Mouse (Mus musculus) heart, adult 2 months (tissue): Measurements from ENCODE around the gene Gm28053. TPM values are rescaled to one million over a fixed set of nuclear protein-coding genes. Genes with fewer than 3 reads are reported as not detected.
A peak's percentile ranks its signal among the peaks of the same experiment; 100 is the strongest.

ENCODE experiments used
- DNase-seq, 2 experiments: peaks; one replicate each; pipeline ENCODE4 v3.0.0; 2021
- H3K27ac ChIP-seq: fragments of 200-600 bp; 2 replicates; pipeline ENCODE4 v1.8.1; 2022
- H3K27me3 ChIP-seq: fragments of 200-500 bp; 2 replicates; pipeline ENCODE4 v1.6.1; 2012; ENCODE audit warnings: mild to moderate bottlenecking, low read length, inconsistent platforms, mixed read lengths; ENCODE audit not compliant: control insufficient read depth, insufficient read depth
- H3K36me3 ChIP-seq: fragments of 200-500 bp; 2 replicates; pipeline ENCODE4 v1.6.1; 2012; ENCODE audit warnings: low read length, inconsistent platforms; ENCODE audit not compliant: control insufficient read depth, insufficient read depth
- H3K4me1 ChIP-seq: fragments of 200-500 bp; 2 replicates; pipeline ENCODE4 v1.6.1; 2011; ENCODE audit warnings: low read length; ENCODE audit not compliant: control insufficient read depth, insufficient read depth
- H3K4me3 ChIP-seq: fragments of 200-600 bp; 2 replicates; pipeline ENCODE4 v1.8.1; 2022
- H3K79me2 ChIP-seq: fragments of 200-500 bp; replicated peaks from 2 replicates; pipeline ENCODE4 v1.6.1; 2012; ENCODE audit warnings: mild to moderate bottlenecking, inconsistent platforms, low read length, moderate library complexity, mixed read lengths; ENCODE audit not compliant: control insufficient read depth, insufficient read depth
- H3K9ac ChIP-seq: fragments of 200-500 bp; 2 replicates; pipeline ENCODE4 v1.6.1; 2012; ENCODE audit warnings: low read depth, mild to moderate bottlenecking, control low read depth, inconsistent platforms, low read length, mixed read lengths
- CTCF ChIP-seq: fragments of 200-600 bp; IDR thresholded peaks from 2 replicates; pipeline ENCODE4 v1.8.1; 2022; ENCODE audit warnings: antibody characterized with exemption, mild to moderate bottlenecking, moderate library complexity
- EP300 ChIP-seq: fragments of 200-500 bp; IDR thresholded peaks from 2 replicates; pipeline ENCODE4 v1.6.1; 2011; ENCODE audit warnings: low read depth, low read length, control low read depth; ENCODE audit not compliant: insufficient read depth
- POLR2A ChIP-seq: fragments of 200-500 bp; IDR thresholded peaks from 2 replicates; pipeline ENCODE4 v1.6.1; 2011; ENCODE audit warnings: mild to moderate bottlenecking, low read depth, low read length, control low read depth; ENCODE audit not compliant: insufficient read depth
- WGBS: fragments of 180-500 bp; shearing (Covaris S2); methylation state at CpG from one replicate; pipeline ENCODE4 v1.1.7; 2018; 5-methylcytosine and 5-hydroxymethylcytosine counted together
- intact Hi-C: fragments of 180-260 bp; cut with DNase I; formaldehyde crosslinking; loops from one replicate; pipeline ENCODE4 v1.15.1; 2025
- long read RNA-seq: library from polyadenylated mRNA; stranded (forward); transcript quantifications from one replicate; pipeline ENCODE4 v2.0.0, GENCODE M21; 2021
- polyA plus RNA-seq: library from polyadenylated mRNA; depleted of rRNA; stranded (reverse); fragments of >200 nt; gene quantifications from 2 replicates; pipeline ENCODE4 v1.2.3, GENCODE M21; 2012; rRNA removed
- total RNA-seq, 2 experiments: library from RNA; stranded (reverse); gene quantifications; 2 replicates each; pipeline ENCODE4 v1.2.3; 2021

Gm28053 gene
- total RNA-seq (1 to 10 TPM; 3.4 to 5.6 TPM), polyA plus RNA-seq (not detected in 2 replicates)
- long read RNA-seq = 0 reads

GRCm38 (mm10) chr6:48718455-48718854 lies at the start of gene Gm28053, which contains the start of gene Gimap7:
Gene Gm28053 (plus strand): TSS chr6:48718607.
Gene Gimap7 (plus strand): TSS chr6:48718621.
- TF ChIP-seq EP300 (no peak), CTCF (no peak), POLR2A (no peak)
- WGBS = 64% methylated on average over 2 of the region's 2 CpGs
- Histone ChIP-seq H3K79me2 (no peaks in the 10 kb centered on the region), H3K36me3 (no peaks in the 10 kb centered on the region), H3K4me1 (no peaks in the 10 kb centered on the region), H3K4me3 (no peak within 1 kb of the TSS), H3K27me3 (no peaks in the 10 kb centered on the region), H3K9ac (no peak within 1 kb of the TSS), H3K27ac (no peak within 1 kb of the TSS)
- no peak for DNase-seq
- intact Hi-C loops = no loop called here

- H3K79me2 ChIP-seq = no peaks in the 10 kb centered on the region
- no peak overlapping the region for H3K27ac ChIP-seq
- H3K36me3 ChIP-seq = no peaks in the 10 kb centered on the region
- H3K4me3 ChIP-seq = no peak overlapping the region
- no peaks in the 10 kb centered on the region for H3K4me1 ChIP-seq
- no peak for TF ChIP-seq CTCF
- no peak for TF ChIP-seq POLR2A
- TF ChIP-seq EP300 = no peak
- no peak overlapping the region for H3K9ac ChIP-seq
- WGBS = 52% methylated on average over 2 of the region's 2 CpGs
- no peak for DNase-seq
- intact Hi-C loops = no loop called here
- no peaks in the 10 kb centered on the region for H3K27me3 ChIP-seq
Measured at GRCm38 (mm10) chr6:48669446-48669969, 48.9 kb upstream of the Gm28053 start.

GRCm38 (mm10) chr6:48674291-48675058 lies 43.9 kb upstream of the Gm28053 start:
- intact Hi-C loops = no loop called here
- Histone ChIP-seq H3K36me3 (no peaks in the 10 kb centered on the region), H3K4me1 (no peaks in the 10 kb centered on the region; the same call in 1 of the 2 replicates), H3K4me3 (no peak overlapping the region), H3K27ac (no peak overlapping the region), H3K9ac (no peak overlapping the region), H3K79me2 (no peaks in the 10 kb centered on the region), H3K27me3 (no peaks in the 10 kb centered on the region)
- TF ChIP-seq EP300 = no peak
- no peak for TF ChIP-seq POLR2A
- no peak for TF ChIP-seq CTCF
- 92% methylated on average over 9 of the region's 9 CpGs for WGBS
- DNase-seq = no peak

GRCm38 (mm10) chr6:48675400-48675930 lies 42.9 kb upstream of the Gm28053 start:
- Histone ChIP-seq H3K79me2 (no peaks in the 10 kb centered on the region), H3K4me3 (peak overlapping the region; percentile 55), H3K36me3 (no peaks in the 10 kb centered on the region), H3K27ac (peak overlapping the region; percentile 70), H3K27me3 (no peaks in the 10 kb centered on the region), H3K9ac (peak overlapping the region; percentile 52), H3K4me1 (no peaks in the 10 kb centered on the region; the same call in 1 of the 2 replicates)
- no peak for DNase-seq
- TF ChIP-seq POLR2A (no peak), CTCF (no peak), EP300 (no peak)
- intact Hi-C loops = no loop called here
- WGBS = 45% methylated on average over 10 of the region's 10 CpGs

- intact Hi-C loops = loop anchor here (2.0 kb wide), 1 partner anchor 31 kb away; no protein-coding TSS in a partner anchor
- peaks cover 1% of the 10 kb centered on the region for H3K4me1 ChIP-seq
- no peaks in the 10 kb centered on the region for H3K79me2 ChIP-seq
- H3K4me3 ChIP-seq = peak within 1 kb of the TSS; percentile 55
- peak within 1 kb of the TSS; percentile 70 for H3K27ac ChIP-seq
- 22% methylated on average over 13 of the region's 13 CpGs for WGBS
- TF ChIP-seq CTCF (no peak), EP300 (no peak), POLR2A (peak; percentile 49; the same call in 1 of the 2 replicates)
- peak; percentile 62 to 70 for DNase-seq
- H3K9ac ChIP-seq = peak within 1 kb of the TSS; percentile 52
- no peaks in the 10 kb centered on the region for H3K27me3 ChIP-seq
- H3K36me3 ChIP-seq = no peaks in the 10 kb centered on the region
Measured at GRCm38 (mm10) chr6:48675931-48676859, 42.2 kb upstream of the Gm28053 start, which contains the start of gene Gimap9. Gene Gimap9 (plus strand): TSS chr6:48676129.
